Mouse (Mus musculus) intestine, postnatal 0 days (tissue): ENCODE data around the gene Nadk. TPM values are rescaled to one million over a fixed set of nuclear protein-coding genes. Genes with fewer than 3 reads are reported as not detected.

ENCODE experiments used
- ATAC-seq: fragments of 200-750 bp; cut with Nextera tagmentation; 2 replicates; pipeline ENCODE4 v1.8.0; 2017; ENCODE audit warnings: mild to moderate bottlenecking, moderate TSS enrichment, moderate library complexity
- H3K27ac ChIP-seq: fragments of 300-500 bp; sonication (generic); 2 replicates; pipeline ENCODE4 v1.5.1; 2014; ENCODE audit warnings: mild to moderate bottlenecking, low read depth, low read length, moderate library complexity
- H3K27me3 ChIP-seq: fragments of 300-500 bp; sonication (generic); replicated peaks from 2 replicates; pipeline ENCODE4 v1.6.1; 2014; ENCODE audit warnings: low read length, mixed read lengths; ENCODE audit not compliant: control insufficient read depth, insufficient read depth
- H3K36me3 ChIP-seq: fragments of 300-500 bp; sonication (generic); 2 replicates; pipeline ENCODE4 v1.6.1; 2014; ENCODE audit warnings: mild to moderate bottlenecking, moderate library complexity; ENCODE audit not compliant: control insufficient read depth, insufficient read depth
- H3K4me1 ChIP-seq: fragments of 300-500 bp; sonication (generic); replicated peaks from 2 replicates; pipeline ENCODE4 v1.6.1; 2014; ENCODE audit warnings: antibody characterized with exemption, low read length, mixed read lengths; ENCODE audit not compliant: control insufficient read depth, insufficient read depth
- H3K4me2 ChIP-seq: fragments of 300-500 bp; sonication (generic); replicated peaks from 2 replicates; pipeline ENCODE4 v1.6.1; 2014; ENCODE audit warnings: low read depth, mild to moderate bottlenecking, moderate library complexity
- H3K4me3 ChIP-seq: fragments of 300-500 bp; sonication (generic); 2 replicates; pipeline ENCODE4 v1.5.1; 2014; ENCODE audit warnings: low read depth, low read length
- H3K9ac ChIP-seq: fragments of 300-500 bp; sonication (generic); 2 replicates; pipeline ENCODE4 v1.6.1; 2014; ENCODE audit warnings: mild to moderate bottlenecking, low read depth, low read length
- H3K9me3 ChIP-seq: fragments of 300-500 bp; sonication (generic); 2 replicates; pipeline ENCODE4 v1.6.1; 2016; ENCODE audit warnings: mixed run types; ENCODE audit not compliant: control insufficient read depth
- CTCF ChIP-seq: sonication (generic); IDR thresholded peaks from 2 replicates; pipeline ENCODE4 v1.5.1; 2016; ENCODE audit warnings: low read depth, mild to moderate bottlenecking, control low read depth, antibody characterized with exemption, moderate library complexity
- WGBS: fragments of 180-500 bp; shearing (Covaris S2); extraction: QIAGEN DNeasy Blood & Tissue Kit; methylation state at CpG from one replicate; pipeline ENCODE4 v1.1.7; 2014; 5-methylcytosine and 5-hydroxymethylcytosine counted together
- polyA plus RNA-seq: library from polyadenylated mRNA; unstranded; fragments of >200 nt; fragmentation: Nextera tagmentation; extraction: Ambion mirVana; gene quantifications from 2 replicates; pipeline ENCODE4 v1.2.1, GENCODE M21; 2015

Nadk gene
- polyA plus RNA-seq, 1 experiment from 2014 or later, result 46.7 TPM

DNA sequence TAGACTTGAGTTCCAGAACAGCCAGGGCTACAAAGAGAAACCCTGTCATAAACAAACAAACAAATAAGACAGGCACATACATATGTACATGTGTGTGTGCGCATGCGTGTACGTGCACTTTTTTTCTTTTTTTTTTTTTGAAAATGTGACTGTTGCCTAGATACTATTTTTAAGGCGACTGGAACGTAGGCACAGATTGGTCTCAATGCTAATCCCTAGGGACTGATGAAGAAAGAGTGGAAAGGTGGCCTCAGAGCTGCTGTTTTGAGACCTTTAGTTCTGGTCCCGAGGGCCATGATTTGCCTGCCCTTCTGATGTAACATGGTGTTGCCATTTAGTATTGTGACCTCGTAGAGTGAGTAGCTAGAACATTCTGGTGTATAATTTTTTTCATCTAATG is 12.2 kb upstream of the Nadk start:
- H3K36me3 ChIP-seq, result peaks cover 59% of the 10 kb centered on the region

DNA sequence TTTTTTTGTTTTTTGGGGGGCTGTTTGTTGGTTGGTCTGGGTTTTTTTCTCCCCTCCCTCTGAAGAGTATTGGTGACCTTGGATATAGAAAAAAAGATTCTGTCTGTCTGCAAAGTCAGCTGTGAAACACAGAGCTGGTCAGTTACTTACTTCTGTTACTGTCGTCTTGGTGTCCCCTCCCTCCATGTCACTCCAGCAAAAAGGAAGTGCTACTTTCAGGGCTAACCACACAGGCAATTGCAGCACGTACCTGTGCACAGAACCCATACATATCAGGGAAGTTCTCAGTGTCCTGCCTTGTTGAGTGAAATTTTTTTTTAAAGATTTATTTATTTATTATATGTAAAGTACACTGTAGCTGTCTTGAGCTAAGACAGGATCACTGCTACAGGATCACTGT is 11.7 kb upstream of the Nadk start:
- ATAC-seq, result no peak
- WGBS, result 69% methylated on average over 2 of the region's 2 CpGs
- H3K36me3 ChIP-seq, result peaks cover 59% of the 10 kb centered on the region

More for the DNA sequence above, 12.2 kb upstream of the Nadk start:
- Histone ChIP-seq H3K27ac (no peak overlapping the region), H3K4me1 (no peaks in the 10 kb centered on the region), H3K9me3 (no peaks in the 10 kb centered on the region), H3K27me3 (no peaks in the 10 kb centered on the region), H3K4me2 (no peak overlapping the region), H3K4me3 (no peak overlapping the region), H3K9ac (no peak overlapping the region)
- 92% methylated on average over 7 of the region's 7 CpGs for WGBS
- no peak for ATAC-seq
- TF ChIP-seq CTCF, result no peak

DNA sequence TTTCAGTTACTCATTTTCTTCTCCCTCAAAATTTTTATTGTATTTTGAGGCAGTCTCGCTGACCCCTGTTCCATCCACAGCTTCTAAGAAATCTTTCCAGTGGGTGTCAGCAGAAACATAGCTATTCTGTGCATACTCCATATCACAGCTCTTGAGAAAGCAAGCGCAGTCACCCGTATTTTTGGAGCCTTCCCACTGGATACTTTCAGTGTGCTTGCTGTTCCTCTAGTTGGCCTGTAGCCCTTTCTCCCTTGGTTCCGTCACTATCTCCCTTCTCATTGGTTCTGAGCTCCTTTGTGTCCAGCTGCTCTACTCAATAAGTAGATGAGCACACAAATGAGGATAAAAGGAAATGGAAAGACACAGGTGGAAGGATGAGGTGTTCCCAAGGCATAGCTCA is 11.1 kb upstream of the Nadk start:
- Histone ChIP-seq H3K4me1 (no peaks in the 10 kb centered on the region), H3K4me2 (no peak overlapping the region), H3K36me3 (peaks cover 61% of the 10 kb centered on the region), H3K9me3 (no peaks in the 10 kb centered on the region), H3K27ac (no peak overlapping the region), H3K4me3 (no peak overlapping the region), H3K27me3 (no peaks in the 10 kb centered on the region), H3K9ac (no peak overlapping the region)
- WGBS, result 90% methylated on average over 4 of the region's 4 CpGs
- TF ChIP-seq CTCF, result no peak
- ATAC-seq, result no peak

More for the DNA sequence above, 11.7 kb upstream of the Nadk start:
- Histone ChIP-seq H3K27ac (no peak overlapping the region), H3K4me3 (no peak overlapping the region), H3K9ac (no peak overlapping the region), H3K4me1 (no peaks in the 10 kb centered on the region), H3K4me2 (no peak overlapping the region), H3K27me3 (no peaks in the 10 kb centered on the region), H3K9me3 (no peaks in the 10 kb centered on the region)
- no peak for TF ChIP-seq CTCF

DNA sequence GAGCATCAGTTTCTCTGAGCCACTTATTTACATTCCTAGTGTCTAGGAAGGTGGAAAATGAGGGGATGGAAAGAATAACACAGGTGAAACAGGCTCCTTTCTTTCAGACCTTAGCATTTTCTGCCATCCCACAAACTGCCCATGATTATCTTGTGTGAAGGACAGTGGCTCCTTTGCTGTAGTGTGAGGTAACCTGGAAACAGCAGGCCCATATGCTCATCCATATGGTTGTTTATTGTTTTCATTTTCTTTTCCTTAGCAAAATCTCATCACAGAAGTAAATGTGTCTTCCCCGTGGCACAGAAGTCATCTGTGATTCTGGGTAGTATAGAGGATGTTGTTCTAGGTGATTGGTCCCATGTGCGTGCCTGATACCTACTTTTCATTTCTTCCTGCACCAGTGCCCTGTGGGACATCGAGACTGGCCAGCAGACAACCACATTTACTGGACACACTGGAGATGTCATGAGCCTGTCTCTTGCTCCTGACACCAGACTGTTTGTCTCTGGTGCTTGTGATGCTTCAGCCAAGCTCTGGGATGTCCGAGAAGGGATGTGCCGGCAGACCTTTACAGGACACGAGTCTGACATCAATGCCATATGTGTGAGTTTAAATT is 9.2 kb upstream of the Nadk start:
- no peaks in the 10 kb centered on the region for H3K9me3 ChIP-seq
- H3K27ac ChIP-seq, result no peak overlapping the region; the same call in 1 of the 2 replicates
- H3K4me1 ChIP-seq, result no peaks in the 10 kb centered on the region
- no peak overlapping the region for H3K4me3 ChIP-seq
- H3K4me2 ChIP-seq, result no peak overlapping the region
- H3K27me3 ChIP-seq, result no peaks in the 10 kb centered on the region
- ATAC-seq, result no peak
- no peak for TF ChIP-seq CTCF
- H3K36me3 ChIP-seq, result peaks cover 74% of the 10 kb centered on the region
- WGBS, result 91% methylated on average over 6 of the region's 6 CpGs
- H3K9ac ChIP-seq, result no peak overlapping the region

DNA sequence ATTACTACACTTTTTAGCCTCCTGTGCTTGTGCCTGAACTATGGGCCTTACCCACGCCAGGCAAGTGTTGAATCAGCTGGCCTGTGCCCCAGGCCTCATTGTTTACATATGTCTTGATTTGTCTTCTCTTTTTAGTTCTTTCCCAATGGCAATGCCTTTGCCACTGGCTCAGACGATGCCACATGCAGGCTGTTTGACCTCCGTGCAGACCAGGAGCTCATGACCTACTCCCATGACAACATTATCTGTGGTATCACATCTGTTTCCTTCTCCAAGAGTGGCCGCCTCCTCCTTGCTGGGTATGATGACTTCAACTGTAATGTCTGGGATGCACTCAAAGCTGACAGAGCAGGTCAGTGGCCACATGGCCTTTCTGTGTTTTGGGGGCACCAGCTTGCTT is 7.3 kb upstream of the Nadk start:
- Histone ChIP-seq H3K36me3 (peaks cover 73% of the 10 kb centered on the region), H3K4me2 (no peak overlapping the region), H3K9ac (no peak overlapping the region), H3K4me1 (no peaks in the 10 kb centered on the region), H3K27me3 (no peaks in the 10 kb centered on the region), H3K9me3 (no peaks in the 10 kb centered on the region), H3K27ac (no peak overlapping the region), H3K4me3 (no peak overlapping the region)
- WGBS, result 47% methylated on average over 4 of the region's 4 CpGs
- TF ChIP-seq CTCF, result no peak
- no peak for ATAC-seq

DNA sequence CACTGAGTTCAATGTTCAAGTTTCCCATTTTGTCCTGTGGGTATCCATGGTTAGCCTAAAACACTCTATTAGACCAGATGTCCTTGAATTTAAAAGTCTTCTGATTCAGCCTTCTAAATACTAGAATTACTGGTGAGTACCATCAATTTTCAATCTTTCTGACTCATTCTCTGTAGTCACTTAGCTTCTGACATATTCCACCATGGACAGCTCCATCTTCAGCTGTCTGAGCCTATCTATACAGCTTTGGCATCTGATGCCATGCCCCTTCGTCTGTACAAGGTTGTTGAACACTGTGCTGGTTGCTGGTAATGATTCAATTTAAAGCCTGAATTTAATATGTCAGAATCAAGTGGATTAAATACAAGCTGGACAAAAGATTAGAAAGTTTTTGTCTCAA is 6.7 kb upstream of the Nadk start:
- TF ChIP-seq CTCF, result no peak
- Histone ChIP-seq H3K9me3 (no peaks in the 10 kb centered on the region), H3K27ac (no peak overlapping the region), H3K27me3 (no peaks in the 10 kb centered on the region), H3K9ac (no peak overlapping the region), H3K4me3 (no peak overlapping the region), H3K4me2 (no peak overlapping the region), H3K4me1 (no peaks in the 10 kb centered on the region), H3K36me3 (peaks cover 79% of the 10 kb centered on the region)
- ATAC-seq, result no peak
- WGBS, result 57% methylated on average over 1 of the region's 1 CpGs

DNA sequence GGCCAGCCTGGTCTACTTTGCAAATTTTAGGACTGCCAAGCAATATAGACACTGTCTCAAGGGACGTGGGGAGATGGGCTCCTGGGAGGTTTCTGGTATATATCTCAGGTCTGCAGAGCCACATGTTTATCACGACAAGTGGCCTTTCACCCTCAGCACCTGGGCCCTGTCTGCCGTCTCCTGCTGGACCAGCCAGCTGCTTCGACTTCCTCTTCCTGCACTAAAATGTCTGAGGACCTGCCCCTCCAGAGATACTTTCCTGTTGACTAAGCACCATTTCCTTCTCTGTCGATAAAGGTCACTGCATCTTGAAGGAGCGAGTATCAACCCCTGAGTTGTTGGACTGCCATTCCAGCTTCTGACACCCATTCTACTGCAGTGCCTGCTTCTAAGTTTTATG is 2.7 kb upstream of the Nadk start:
- H3K27ac ChIP-seq, result no peak overlapping the region; the same call in 1 of the 2 replicates
- H3K36me3 ChIP-seq, result peaks cover 58% of the 10 kb centered on the region

More for the DNA sequence above, 2.7 kb upstream of the Nadk start:
- H3K9me3 ChIP-seq, result no peaks in the 10 kb centered on the region
- ATAC-seq, result no peak
- H3K27me3 ChIP-seq, result no peaks in the 10 kb centered on the region
- no peak overlapping the region for H3K4me3 ChIP-seq
- H3K9ac ChIP-seq, result no peak overlapping the region
- WGBS, result 24% methylated on average over 6 of the region's 6 CpGs
- TF ChIP-seq CTCF, result no peak
- no peak overlapping the region for H3K4me2 ChIP-seq
- H3K4me1 ChIP-seq, result peaks cover 6% of the 10 kb centered on the region; the same call in 1 of the 2 replicates
